Comparison of ENCODE assay signal across 7 mouse cellular contexts in the genomic region with DNA sequence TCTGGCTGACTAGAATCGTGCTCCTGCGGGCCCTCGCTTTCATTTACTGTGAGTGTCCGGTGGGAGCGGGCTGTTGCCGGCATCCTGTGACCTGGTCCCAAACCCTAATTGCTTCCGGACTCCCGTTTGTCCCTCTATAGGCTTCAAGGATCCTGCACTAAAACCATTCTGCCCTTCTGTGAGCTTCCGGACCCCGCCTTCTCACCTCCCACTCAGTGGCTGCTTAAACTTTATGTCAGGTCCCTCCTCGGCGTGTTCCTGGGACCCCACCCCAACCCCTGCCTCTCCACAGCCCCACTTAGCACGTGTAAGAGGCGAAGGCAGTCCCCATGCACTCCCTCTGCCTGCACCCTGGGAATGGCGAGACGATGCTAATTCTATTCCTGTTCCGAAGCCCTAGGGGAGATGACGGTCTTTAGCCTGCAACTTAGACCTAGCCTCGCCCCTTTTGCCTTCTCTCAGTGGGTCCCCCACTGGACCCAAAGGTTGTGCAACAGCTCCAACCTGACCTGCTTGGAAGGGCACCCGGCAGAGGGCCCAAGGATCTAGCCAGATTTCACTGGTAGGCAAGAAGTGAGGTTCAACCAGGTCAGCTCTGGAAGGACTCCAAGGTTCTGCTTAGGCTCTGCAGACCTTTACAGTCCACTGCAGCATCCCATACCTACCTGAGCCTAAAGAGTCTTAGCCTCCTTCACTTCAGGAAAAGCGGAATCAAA. TPM values are rescaled to one million over a fixed set of nuclear protein-coding genes. Genes with fewer than 3 reads are reported as not detected.
A peak's percentile ranks its signal among the peaks of the same experiment; 100 is the strongest.
DNase-seq lines count a peak whose midpoint lies in the region; ATAC-seq and TF ChIP-seq lines count a peak whose summit lies in the region.

No protein-coding gene starts in this region.

- H3K4me1 ChIP-seq in megakaryocyte, embryonic 14.5 days, result peaks cover 35% of the 10 kb centered on the region
- H3K4me1 ChIP-seq in embryonic facial prominence, embryonic 11.5 days (ENCODE audit: control insufficient read depth, insufficient read depth, low read length), result peaks cover 5% of the 10 kb centered on the region
- H3K4me1 ChIP-seq in hindbrain, embryonic 15.5 days (replicated peaks), result peaks cover 31% of the 10 kb centered on the region
- peaks cover 11% of the 10 kb centered on the region for H3K4me1 ChIP-seq in liver, postnatal 0 days (ENCODE audit: insufficient read depth)

- no peaks in the 10 kb centered on the region for H3K9me3 ChIP-seq in megakaryocyte, embryonic 14.5 days
- no peaks in the 10 kb centered on the region for H3K9me3 ChIP-seq in embryonic facial prominence, embryonic 11.5 days (replicated peaks; ENCODE audit: control insufficient read depth, low read length)
- no peaks in the 10 kb centered on the region for H3K9me3 ChIP-seq in hindbrain, embryonic 15.5 days
- H3K9me3 ChIP-seq in liver, postnatal 0 days (ENCODE audit: low read length), result no peaks in the 10 kb centered on the region

- no peak for DNase-seq in embryonic facial prominence, embryonic 11.5 days (ENCODE audit: low spot score)
- no peak for DNase-seq in liver, postnatal 0 days
- DNase-seq in right cerebral cortex, postnatal 4 days, result no peak
- DNase-seq in frontal cortex, adult 2 months (ENCODE audit: extremely low spot score in 1 of 2, low spot score in 1 of 2), result no peak

- TF ChIP-seq CTCF in liver, postnatal 0 days (IDR thresholded peaks at IDR 0.05; ENCODE audit: low read depth), result no peak

- H3K36me3 ChIP-seq in megakaryocyte, embryonic 14.5 days (replicated peaks; ENCODE audit: low read length), result peaks cover under 1% of the 10 kb centered on the region
- no peaks in the 10 kb centered on the region for H3K36me3 ChIP-seq in embryonic facial prominence, embryonic 11.5 days (replicated peaks; ENCODE audit: control insufficient read depth, insufficient read depth, low read depth, low read length)
- H3K36me3 ChIP-seq in hindbrain, embryonic 15.5 days, result no peaks in the 10 kb centered on the region
- no peaks in the 10 kb centered on the region; the same call in 1 of the 2 replicates for H3K36me3 ChIP-seq in liver, postnatal 0 days (replicated peaks; ENCODE audit: insufficient read depth, low read length)

- H3K4me2 ChIP-seq in embryonic facial prominence, embryonic 11.5 days (ENCODE audit: low read depth, low read length), result peak overlapping the region; percentile 84
- peak overlapping the region; percentile 82 for H3K4me2 ChIP-seq in hindbrain, embryonic 15.5 days
- H3K4me2 ChIP-seq in liver, postnatal 0 days (ENCODE audit: low read depth, low read length), result peak overlapping the region; percentile 87

- peak overlapping the region; percentile 93 for H3K4me3 ChIP-seq in megakaryocyte, embryonic 14.5 days (replicated peaks)
- peak overlapping the region; percentile 79 for H3K4me3 ChIP-seq in embryonic facial prominence, embryonic 11.5 days (ENCODE audit: low read depth, low read length)
- H3K4me3 ChIP-seq in hindbrain, embryonic 15.5 days, result peak overlapping the region; percentile 73
- H3K4me3 ChIP-seq in liver, postnatal 0 days (ENCODE audit: low read depth, low read length), result peak overlapping the region; percentile 67

- TF ChIP-seq EP300 in liver, postnatal 0 days (IDR thresholded peaks at IDR 0.05; ENCODE audit: low read depth), result no peak

- H3K9ac ChIP-seq in embryonic facial prominence, embryonic 11.5 days (replicated peaks; ENCODE audit: low read length), result peak overlapping the region; percentile 88
- H3K9ac ChIP-seq in hindbrain, embryonic 15.5 days, result peak overlapping the region; percentile 68
- H3K9ac ChIP-seq in liver, postnatal 0 days (replicated peaks), result peak overlapping the region; percentile 71

- ATAC-seq in megakaryocyte, adult 5-6 weeks (ENCODE audit: poor library complexity, severe bottlenecking), result no peak; the same call in 1 of the 2 replicates
- peak; percentile 38 for ATAC-seq in embryonic facial prominence, embryonic 11.5 days (replicated peaks; ENCODE audit: insufficient number of reproducible peaks, low FRiP score, low TSS enrichment, low read depth)
- peak; percentile 24; the same call in 1 of the 2 replicates for ATAC-seq in hindbrain, embryonic 15.5 days (ENCODE audit: low FRiP score, low read depth)
- peak; percentile 69 for ATAC-seq in liver, postnatal 0 days

- no peak overlapping the region; the same call in 1 of the 2 replicates for H3K27ac ChIP-seq in embryonic facial prominence, embryonic 11.5 days (replicated peaks; ENCODE audit: low read depth, low read length)
- peak overlapping the region; percentile 76 for H3K27ac ChIP-seq in hindbrain, embryonic 15.5 days (replicated peaks)
- H3K27ac ChIP-seq in liver, postnatal 0 days (ENCODE audit: low read depth), result peak overlapping the region; percentile 64

- H3K27me3 ChIP-seq in megakaryocyte, embryonic 14.5 days (replicated peaks), result peaks cover 58% of the 10 kb centered on the region
- no peaks in the 10 kb centered on the region for H3K27me3 ChIP-seq in embryonic facial prominence, embryonic 11.5 days (ENCODE audit: control insufficient read depth, insufficient read depth, low read length)
- no peaks in the 10 kb centered on the region for H3K27me3 ChIP-seq in hindbrain, embryonic 15.5 days
- peaks cover 4% of the 10 kb centered on the region; the same call in 1 of the 2 replicates for H3K27me3 ChIP-seq in liver, postnatal 0 days (ENCODE audit: insufficient read depth, low read length)

- 5% methylated on average over 21 of the region's 21 CpGs for WGBS in embryonic facial prominence, embryonic 11.5 days
- 7% methylated on average over 21 of the region's 21 CpGs for WGBS in hindbrain, embryonic 15.5 days
- 5% methylated on average over 21 of the region's 21 CpGs for WGBS in liver, postnatal 0 days (ENCODE audit: insufficient replicate concordance)

RNA-seq across cellular contexts. Expression of a gene that starts 0.6 kb away (rescaled TPM):
- 17.8 and 34.8 TPM in 2 replicates for polyA plus RNA-seq in megakaryocyte, embryonic 14.5 days (2012; ENCODE audit: insufficient read depth, low replicate concordance)
- 37.8 and 38.4 TPM in 2 replicates for total RNA-seq in megakaryocyte, adult 5-6 weeks (2015)
- total RNA-seq in megakaryocyte, adult 5-6 weeks (2017), result 16.7 and 17.0 TPM in 2 replicates
- polyA plus RNA-seq in embryonic facial prominence, embryonic 11.5 days (2014; fragmentation: Nextera tagmentation; extraction: Ambion mirVana), result 24.9 and 25.7 TPM in 2 replicates
- 23.8 and 25.1 TPM in 2 replicates for polyA plus RNA-seq in hindbrain, embryonic 15.5 days (2015; fragmentation: Nextera tagmentation; extraction: Ambion mirVana)
- 11.9 and 12.5 TPM in 2 replicates for polyA plus RNA-seq in liver, postnatal 0 days (2015; fragmentation: Nextera tagmentation; extraction: Ambion mirVana)
- polyA plus RNA-seq in frontal cortex, adult 2 months (2012; rRNA removed), result 17.1 and 18.3 TPM in 2 replicates

RNA-seq across cellular contexts. Expression of a gene that starts 9.0 kb away (rescaled TPM):
- 3.8 TPM in 1 of 2 replicates, not detected in the other for polyA plus RNA-seq in megakaryocyte, embryonic 14.5 days (2012; ENCODE audit: insufficient read depth, low replicate concordance)
- not detected in 2 replicates for total RNA-seq in megakaryocyte, adult 5-6 weeks (2015)
- total RNA-seq in megakaryocyte, adult 5-6 weeks (2017), result not detected in 2 replicates
- polyA plus RNA-seq in embryonic facial prominence, embryonic 11.5 days (2014; fragmentation: Nextera tagmentation; extraction: Ambion mirVana), result 6.2 and 9.5 TPM in 2 replicates
- 17.8 and 23.8 TPM in 2 replicates for polyA plus RNA-seq in hindbrain, embryonic 15.5 days (2015; fragmentation: Nextera tagmentation; extraction: Ambion mirVana)
- 0.08 TPM in 1 of 2 replicates, not detected in the other for polyA plus RNA-seq in liver, postnatal 0 days (2015; fragmentation: Nextera tagmentation; extraction: Ambion mirVana)
- 41.2 and 43.2 TPM in 2 replicates for polyA plus RNA-seq in frontal cortex, adult 2 months (2012; rRNA removed)
